Mouse (Mus musculus) lung, postnatal 0 days (tissue): ENCODE data around the gene Tbl1xr1. TPM values are rescaled to one million over a fixed set of nuclear protein-coding genes. Genes with fewer than 3 reads are reported as not detected.

Experiments used
- ATAC-seq: fragments of 200-750 bp; cut with Nextera tagmentation; 2 replicates; pipeline ENCODE4 v1.8.0; 2017; ENCODE audit warnings: moderate library complexity
- DNase-seq: peaks from one replicate; pipeline ENCODE4 v3.0.0-alpha.2; 2016; ENCODE audit warnings: low spot score
- H3K27ac ChIP-seq: fragments of 300-500 bp; sonication (generic); 2 replicates; pipeline ENCODE4 v1.5.1; 2014; ENCODE audit warnings: antibody characterized with exemption, mild to moderate bottlenecking, low read length, mixed read lengths
- H3K27me3 ChIP-seq: fragments of 300-500 bp; sonication (generic); replicated peaks from 2 replicates; pipeline ENCODE4 v1.6.1; 2014; ENCODE audit warnings: low read length, mixed read lengths; ENCODE audit not compliant: insufficient read depth
- H3K36me3 ChIP-seq: fragments of 300-500 bp; sonication (generic); 2 replicates; pipeline ENCODE4 v1.6.1; 2014; ENCODE audit warnings: low read length, mixed read lengths; ENCODE audit not compliant: insufficient read depth
- H3K4me1 ChIP-seq: fragments of 300-500 bp; sonication (generic); 2 replicates; pipeline ENCODE4 v1.6.1; 2014; ENCODE audit warnings: antibody characterized with exemption, low read depth, low read length, mixed read lengths; ENCODE audit not compliant: insufficient read depth
- H3K4me2 ChIP-seq: fragments of 300-500 bp; sonication (generic); replicated peaks from 2 replicates; pipeline ENCODE4 v1.6.1; 2014; ENCODE audit warnings: low read depth, mild to moderate bottlenecking, low read length, moderate library complexity, mixed read lengths
- H3K4me3 ChIP-seq: fragments of 300-500 bp; sonication (generic); 2 replicates; pipeline ENCODE4 v1.5.1; 2014; ENCODE audit warnings: low read depth, low read length
- H3K9ac ChIP-seq: fragments of 300-500 bp; sonication (generic); replicated peaks from 2 replicates; pipeline ENCODE4 v1.6.1; 2014; ENCODE audit warnings: low read depth, mild to moderate bottlenecking
- H3K9me3 ChIP-seq: fragments of 300-500 bp; sonication (generic); 2 replicates; pipeline ENCODE4 v1.6.1; 2016; ENCODE audit warnings: low read length, mixed read lengths
- CTCF ChIP-seq: IDR thresholded peaks from 2 replicates; pipeline ENCODE4 v1.5.1; 2016; ENCODE audit warnings: antibody characterized with exemption, mild to moderate bottlenecking
- EP300 ChIP-seq: IDR thresholded peaks from 2 replicates; pipeline ENCODE4 v1.6.1; 2016; ENCODE audit warnings: antibody characterized with exemption, mild to moderate bottlenecking, control low read depth
- WGBS: fragments of 180-500 bp; shearing (Covaris S2); extraction: QIAGEN DNeasy Blood & Tissue Kit; methylation state at CpG from one replicate; pipeline ENCODE4 v1.1.7; 2014; 5-methylcytosine and 5-hydroxymethylcytosine counted together
- polyA plus RNA-seq: library from polyadenylated mRNA; unstranded; fragments of >200 nt; fragmentation: Nextera tagmentation; extraction: Ambion mirVana; gene quantifications from 2 replicates; pipeline ENCODE4 v1.2.1, GENCODE M21; 2015

The Tbl1xr1 gene
- polyA plus RNA-seq, 1 experiment from 2014 or later: 9.6 TPM

DNA sequence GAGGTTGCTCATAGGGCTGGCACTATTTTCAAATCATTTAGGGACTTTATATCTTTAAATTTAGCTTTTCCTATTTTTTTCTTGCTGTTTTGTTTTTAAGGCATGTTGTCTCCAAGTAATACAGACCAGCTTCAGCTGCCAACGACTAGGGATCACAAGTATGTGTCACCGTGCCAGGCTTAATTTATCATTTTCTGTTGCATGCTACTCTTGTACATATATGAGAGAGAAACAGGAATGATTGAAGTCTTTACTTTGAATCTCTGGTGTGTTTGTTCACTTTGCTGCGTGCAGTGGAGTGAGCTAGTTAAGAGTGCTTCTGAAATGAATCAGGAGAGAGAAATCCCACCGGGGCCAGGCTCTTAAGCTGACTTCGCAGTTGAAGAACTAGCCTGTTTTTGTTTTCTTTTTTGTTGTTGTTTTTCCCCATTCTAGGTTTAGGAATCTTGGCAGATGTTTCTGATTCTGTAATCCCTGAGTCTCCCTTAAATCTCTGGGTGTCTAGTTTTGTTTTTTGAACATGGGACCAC, 27.6 kb downstream of the Tbl1xr1 start:
- H3K4me1 ChIP-seq: 0 out of 2 replicates have a peak, but pooled peaks cover 4% of the 10 kb centered on the region
- 32% methylated on average over 5 of the region's 5 CpGs for WGBS
- TF ChIP-seq CTCF: no peak
- no peak for TF ChIP-seq EP300

DNA sequence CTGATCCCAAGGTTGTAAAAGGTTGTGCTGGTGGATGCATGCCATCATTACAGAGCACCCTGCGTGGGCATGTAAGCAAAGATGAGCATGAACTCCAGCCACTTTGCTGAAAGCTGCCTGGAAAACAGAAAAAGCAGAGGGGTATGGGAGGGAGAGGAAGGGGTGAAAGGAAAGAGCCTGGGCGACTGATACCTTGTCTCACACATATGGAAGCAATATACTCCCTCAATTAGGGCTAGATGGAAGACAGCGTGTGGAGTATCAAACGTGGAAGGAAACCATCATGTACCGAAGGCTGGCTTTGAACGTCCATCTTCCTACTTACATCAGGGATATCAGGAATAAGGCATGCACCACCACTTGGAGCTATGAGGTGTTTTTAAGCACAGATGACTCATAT, 29.0 kb downstream of the Tbl1xr1 start:
- Histone ChIP-seq H3K36me3 (no peaks in the 10 kb centered on the region), H3K4me1 (0 out of 2 replicates have a peak, but pooled peaks cover 4% of the 10 kb centered on the region), H3K4me2 (no peak overlapping the region), H3K9ac (no peak overlapping the region), H3K27me3 (no peaks in the 10 kb centered on the region), H3K9me3 (no peaks in the 10 kb centered on the region), H3K27ac (no peak overlapping the region), H3K4me3 (no peak overlapping the region)
- ATAC-seq (no peak), DNase-seq (no peak)
- WGBS: 82% methylated on average over 6 of the region's 6 CpGs
- no peak for TF ChIP-seq CTCF
- no peak for TF ChIP-seq EP300

More for the DNA sequence above, 27.6 kb downstream of the Tbl1xr1 start:
- no peak for ATAC-seq
- no peak for DNase-seq
- H3K4me3 ChIP-seq: no peak overlapping the region
- no peaks in the 10 kb centered on the region for H3K9me3 ChIP-seq
- no peaks in the 10 kb centered on the region for H3K27me3 ChIP-seq
- H3K4me2 ChIP-seq: no peak overlapping the region
- H3K9ac ChIP-seq: no peak overlapping the region
- H3K27ac ChIP-seq: no peak overlapping the region
- H3K36me3 ChIP-seq: no peaks in the 10 kb centered on the region

DNA sequence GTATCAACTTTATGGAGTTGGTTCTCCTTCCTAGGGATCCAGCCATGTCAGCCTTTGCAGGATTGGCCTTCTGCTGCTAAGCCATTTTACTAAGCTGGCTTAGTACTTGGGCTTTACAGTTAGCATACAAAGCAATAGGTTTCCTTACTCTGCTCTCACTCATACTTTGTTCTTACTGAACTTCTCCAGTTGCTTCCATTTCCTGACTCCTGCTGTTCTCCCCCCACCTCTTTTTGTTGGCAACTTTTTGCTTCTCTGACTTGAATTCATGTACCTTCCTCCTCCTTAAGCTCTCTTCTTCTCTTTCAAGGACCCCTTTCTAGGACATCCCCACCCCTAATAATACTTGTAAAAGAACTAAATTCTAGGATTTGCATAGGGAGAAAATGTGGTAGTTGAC, 31.6 kb downstream of the Tbl1xr1 start:
- Histone ChIP-seq H3K36me3 (no peaks in the 10 kb centered on the region), H3K9ac (no peak overlapping the region), H3K27ac (no peak overlapping the region), H3K4me2 (no peak overlapping the region), H3K4me3 (no peak overlapping the region), H3K27me3 (no peaks in the 10 kb centered on the region), H3K9me3 (no peaks in the 10 kb centered on the region), H3K4me1 (0 out of 2 replicates have a peak, but pooled peaks cover 4% of the 10 kb centered on the region)
- TF ChIP-seq EP300 (no peak), CTCF (no peak)
- DNase-seq (no peak), ATAC-seq (no peak)

DNA sequence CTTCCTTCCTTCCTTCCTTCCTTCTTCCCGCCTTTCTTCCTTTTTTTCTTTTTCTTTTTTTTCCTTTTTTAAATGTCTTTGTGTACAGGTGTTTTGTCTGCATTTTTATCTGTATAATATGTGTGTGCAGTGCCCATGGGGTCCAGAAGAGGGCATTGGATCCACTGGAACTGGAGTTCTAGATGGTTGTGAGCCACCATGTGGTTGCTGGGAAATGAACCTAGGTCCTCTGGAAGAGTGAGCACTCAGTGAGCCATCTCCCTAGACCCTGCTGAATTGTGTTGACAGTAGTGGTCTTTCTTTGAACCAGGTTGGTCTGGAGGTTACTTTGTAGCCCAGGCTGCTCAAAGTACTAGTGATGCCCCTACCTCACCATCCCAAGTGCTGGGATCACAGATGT, 33.2 kb downstream of the Tbl1xr1 start:
- Histone ChIP-seq H3K4me1 (no peaks in the 10 kb centered on the region), H3K36me3 (no peaks in the 10 kb centered on the region), H3K9ac (no peak overlapping the region), H3K9me3 (no peaks in the 10 kb centered on the region), H3K27ac (no peak overlapping the region), H3K27me3 (no peaks in the 10 kb centered on the region), H3K4me3 (no peak overlapping the region), H3K4me2 (no peak overlapping the region)
- DNase-seq: no peak
- no peak for ATAC-seq
- WGBS: 93% methylated on average over 1 of the region's 1 CpGs
- TF ChIP-seq EP300 (no peak), CTCF (peak; percentile 31)

DNA sequence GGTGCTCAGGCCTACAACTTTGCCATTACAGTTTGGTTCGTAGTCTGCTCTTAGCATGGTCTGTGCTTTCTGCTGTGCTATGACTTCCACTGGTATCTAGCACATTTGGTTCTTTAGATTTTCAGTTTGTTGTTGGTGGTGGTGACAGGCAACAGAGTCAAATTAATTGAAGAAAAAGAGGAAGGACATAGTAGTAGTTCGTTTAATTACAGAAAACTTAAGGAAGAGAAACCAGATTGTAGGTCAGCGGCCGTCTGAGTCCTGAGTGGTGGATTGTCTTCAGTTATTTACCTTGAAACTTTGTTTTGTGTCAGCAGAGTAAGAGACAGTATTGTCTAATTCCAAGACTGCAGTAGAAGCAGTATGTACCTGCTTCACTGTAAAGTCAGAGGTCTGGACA, 37.3 kb downstream of the Tbl1xr1 start:
- Histone ChIP-seq H3K4me2 (no peak overlapping the region), H3K9me3 (no peaks in the 10 kb centered on the region), H3K9ac (no peak overlapping the region), H3K36me3 (no peaks in the 10 kb centered on the region), H3K27me3 (no peaks in the 10 kb centered on the region), H3K4me1 (peaks cover 5% of the 10 kb centered on the region; the same call in 1 of the 2 replicates), H3K27ac (no peak overlapping the region), H3K4me3 (no peak overlapping the region)
- 83% methylated on average over 4 of the region's 4 CpGs for WGBS
- DNase-seq (no peak), ATAC-seq (no peak)
- TF ChIP-seq EP300 (no peak), CTCF (no peak)

DNA sequence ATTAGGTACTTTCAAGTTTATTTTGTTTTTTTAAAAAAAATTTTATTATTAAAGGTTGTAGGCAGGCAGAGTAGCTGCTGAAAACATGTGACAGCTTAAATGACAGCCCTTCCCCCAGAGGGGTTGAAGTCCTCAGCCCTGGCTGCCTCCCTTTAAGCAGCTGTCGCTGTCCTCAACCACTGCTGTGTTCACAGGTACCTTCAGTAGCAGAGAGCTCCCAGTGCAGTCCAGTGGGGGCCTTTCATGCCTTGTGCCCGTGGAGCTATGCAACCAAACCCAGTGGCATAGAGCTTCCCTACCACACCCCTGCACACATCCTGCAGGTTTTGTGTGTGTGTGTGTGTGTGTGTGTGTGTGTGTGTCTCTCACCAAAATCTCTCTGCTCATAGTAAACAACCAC, 38.8 kb downstream of the Tbl1xr1 start:
- no peak overlapping the region for H3K9ac ChIP-seq
- H3K27ac ChIP-seq: no peak overlapping the region
- H3K36me3 ChIP-seq: no peaks in the 10 kb centered on the region
- no peak for DNase-seq
- no peak overlapping the region for H3K4me3 ChIP-seq
- 20% methylated on average over 2 of the region's 2 CpGs for WGBS
- TF ChIP-seq CTCF: no peak
- H3K27me3 ChIP-seq: no peaks in the 10 kb centered on the region
- no peak overlapping the region for H3K4me2 ChIP-seq
- H3K9me3 ChIP-seq: no peaks in the 10 kb centered on the region
- peaks cover 5% of the 10 kb centered on the region; the same call in 1 of the 2 replicates for H3K4me1 ChIP-seq
- peak; percentile 40 for ATAC-seq

DNA sequence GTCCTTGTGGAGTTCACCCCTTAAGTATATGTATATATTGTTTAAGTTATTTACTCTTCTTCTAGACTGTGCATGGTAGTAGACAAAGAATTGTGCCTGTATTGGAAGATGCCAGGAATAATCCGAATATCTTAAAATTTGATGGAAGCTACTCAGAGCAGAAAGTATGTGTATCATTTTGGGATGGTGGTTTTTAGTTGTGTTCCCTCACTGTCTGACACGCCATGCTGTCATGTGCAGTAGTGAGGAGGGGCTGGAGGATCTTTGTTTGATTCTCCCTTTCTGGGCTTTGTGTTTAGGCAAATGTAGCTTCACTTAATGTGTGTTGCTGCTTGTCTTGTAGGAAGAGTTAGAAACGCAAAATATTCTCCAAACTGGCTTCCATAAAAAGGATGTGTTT, 39.2 kb downstream of the Tbl1xr1 start:
- Histone ChIP-seq H3K27me3 (no peaks in the 10 kb centered on the region), H3K4me3 (no peak overlapping the region), H3K4me2 (no peak overlapping the region), H3K4me1 (peaks cover 5% of the 10 kb centered on the region; the same call in 1 of the 2 replicates), H3K27ac (no peak overlapping the region), H3K9ac (no peak overlapping the region), H3K36me3 (no peaks in the 10 kb centered on the region), H3K9me3 (no peaks in the 10 kb centered on the region)
- no peak for DNase-seq
- 87% methylated on average over 3 of the region's 3 CpGs for WGBS
- no peak for ATAC-seq
- TF ChIP-seq EP300: no peak
- no peak for TF ChIP-seq CTCF
